8 mouse cellular contexts compared by ENCODE assay signal in genomic region chr17:45574129-45574761, GRCm38 (mm10). TPM values are rescaled to one million over a fixed set of nuclear protein-coding genes. Genes with fewer than 3 reads are reported as not detected.
DNase-seq lines count a peak whose midpoint lies in the region; ATAC-seq and TF ChIP-seq lines count a peak whose summit lies in the region.

No protein-coding gene starts in this region.

- H3K79me2 ChIP-seq in liver, adult 2 months (ENCODE audit: control insufficient read depth, insufficient read depth, low read length) = peaks cover 8% of the 10 kb centered on the region

- peak; percentile 78 for DNase-seq in 416B (ENCODE audit: low read depth)
- DNase-seq in adrenal gland, postnatal 36 days = peak; percentile 84 to 86
- peak; percentile 76 for DNase-seq in kidney, postnatal 10 days
- peak; percentile 79 for DNase-seq in liver, adult 2 months (ENCODE audit: extremely low read depth, low read depth, low spot score)

- TF ChIP-seq POLR2A in liver, adult 2 months (IDR thresholded peaks at IDR 0.05; ENCODE audit: extremely low read depth, insufficient read depth, low read length) = 0 out of 2 replicates have a peak, but pooled peaks have one; percentile 12

- H3K27me3 ChIP-seq in erythroblast, embryonic 14.5 days (ENCODE audit: control insufficient read depth) = no peaks in the 10 kb centered on the region
- H3K27me3 ChIP-seq in heart, embryonic 15.5 days = no peaks in the 10 kb centered on the region
- no peaks in the 10 kb centered on the region for H3K27me3 ChIP-seq in liver, adult 2 months (ENCODE audit: control insufficient read depth, insufficient read depth, low read length)
- H3K27me3 ChIP-seq in stomach, embryonic 15.5 days (replicated peaks) = no peaks in the 10 kb centered on the region

- H3K27ac ChIP-seq in heart, embryonic 15.5 days = peak overlapping the region; percentile 99
- H3K27ac ChIP-seq in liver, adult 2 months (replicated peaks; ENCODE audit: insufficient read depth, low read depth, low read length) = peak overlapping the region; percentile 99
- peak overlapping the region; percentile 99 for H3K27ac ChIP-seq in stomach, embryonic 15.5 days

- H3K4me2 ChIP-seq in heart, embryonic 15.5 days = peak overlapping the region; percentile 72
- H3K4me2 ChIP-seq in stomach, embryonic 15.5 days = peak overlapping the region; percentile 84

- peaks cover 51% of the 10 kb centered on the region for H3K4me1 ChIP-seq in erythroblast, embryonic 14.5 days (ENCODE audit: control insufficient read depth)
- peaks cover 47% of the 10 kb centered on the region for H3K4me1 ChIP-seq in heart, embryonic 15.5 days (replicated peaks)
- peaks cover 23% of the 10 kb centered on the region for H3K4me1 ChIP-seq in liver, adult 2 months (ENCODE audit: control insufficient read depth, insufficient read depth, low read length)
- H3K4me1 ChIP-seq in stomach, embryonic 15.5 days = peaks cover 35% of the 10 kb centered on the region

- ATAC-seq in heart, embryonic 15.5 days (replicated peaks; ENCODE audit: insufficient number of reproducible peaks, insufficient read depth, low FRiP score, low read depth) = peak; percentile 49
- ATAC-seq in monocyte, adult 5-6 weeks (replicated peaks; ENCODE audit: insufficient number of reproducible peaks, low FRiP score, low TSS enrichment, poor library complexity, severe bottlenecking) = peak; percentile 55
- peak; percentile 70 for ATAC-seq in stomach, embryonic 15.5 days (ENCODE audit: insufficient read depth, low FRiP score, low read depth)

- 3% methylated on average over 17 of the region's 17 CpGs for WGBS in heart, embryonic 15.5 days
- 2% methylated on average over 17 of the region's 17 CpGs for WGBS in liver, adult 2 months
- WGBS in stomach, embryonic 15.5 days = 4% methylated on average over 17 of the region's 17 CpGs

- H3K4me3 ChIP-seq in erythroblast, embryonic 14.5 days (replicated peaks) = peak overlapping the region; percentile 76
- peak overlapping the region; percentile 98 for H3K4me3 ChIP-seq in heart, embryonic 15.5 days
- peak overlapping the region; percentile 72 for H3K4me3 ChIP-seq in liver, adult 2 months (ENCODE audit: insufficient read depth, low read depth, low read length)
- peak overlapping the region; percentile 99 for H3K4me3 ChIP-seq in stomach, embryonic 15.5 days (replicated peaks)

- H3K9me3 ChIP-seq in erythroblast, embryonic 14.5 days (ENCODE audit: control insufficient read depth, low read length) = no peaks in the 10 kb centered on the region
- no peaks in the 10 kb centered on the region for H3K9me3 ChIP-seq in heart, embryonic 15.5 days (replicated peaks)
- H3K9me3 ChIP-seq in stomach, embryonic 15.5 days = no peaks in the 10 kb centered on the region

- TF ChIP-seq CTCF in liver, adult 2 months (IDR thresholded peaks at IDR 0.05; ENCODE audit: low read depth, low read length) = no peak

- peak overlapping the region; percentile 69 for H3K9ac ChIP-seq in heart, embryonic 15.5 days
- H3K9ac ChIP-seq in liver, adult 2 months (ENCODE audit: low read depth, low read length) = peak overlapping the region; percentile 95
- peak overlapping the region; percentile 73 for H3K9ac ChIP-seq in stomach, embryonic 15.5 days

- peaks cover 25% of the 10 kb centered on the region for H3K36me3 ChIP-seq in erythroblast, embryonic 14.5 days (ENCODE audit: control insufficient read depth)
- peaks cover 25% of the 10 kb centered on the region for H3K36me3 ChIP-seq in heart, embryonic 15.5 days
- H3K36me3 ChIP-seq in liver, adult 2 months (ENCODE audit: control insufficient read depth, insufficient read depth, low read length) = peaks cover 25% of the 10 kb centered on the region
- H3K36me3 ChIP-seq in stomach, embryonic 15.5 days = peaks cover 26% of the 10 kb centered on the region

RNA-seq across cellular contexts. Expression of gene Hsp90ab1, which starts 1.2 kb away (rescaled TPM):
- 1,000 to 10,000 TPM; 1,888 to 2,360 TPM for total RNA-seq in adrenal gland, postnatal 36 days (2021)
- 36.9 and 62.9 TPM in 2 replicates for polyA plus RNA-seq in erythroblast, embryonic 14.5 days (2012)
- 1,147 and 1,218 TPM in 2 replicates for polyA plus RNA-seq in heart, embryonic 15.5 days (2015; fragmentation: Nextera tagmentation; extraction: Ambion mirVana)
- 248 and 362 TPM in 2 replicates for total RNA-seq in liver, adult 2 months (2014; rRNA removed)
- 226 and 272 TPM in 2 replicates for polyA plus RNA-seq in liver, adult 2 months (2012; rRNA removed)
- total RNA-seq in monocyte, adult 5-6 weeks (2017) = 826 to 1,618 TPM (median 1,101 TPM) in 3 replicates
- 1,532 and 1,551 TPM in 2 replicates for polyA plus RNA-seq in stomach, embryonic 15.5 days (2015; fragmentation: Nextera tagmentation; extraction: Ambion mirVana)

RNA-seq across cellular contexts. Expression of gene Slc35b2, which starts 10.6 kb away (rescaled TPM):
- 10 to 100 TPM; 43.4 to 75.9 TPM for total RNA-seq in adrenal gland, postnatal 36 days (2021)
- polyA plus RNA-seq in erythroblast, embryonic 14.5 days (2012) = 1.7 TPM in 2 replicates
- 75.8 and 98.4 TPM in 2 replicates for polyA plus RNA-seq in heart, embryonic 15.5 days (2015; fragmentation: Nextera tagmentation; extraction: Ambion mirVana)
- total RNA-seq in liver, adult 2 months (2014; rRNA removed) = 43.0 and 45.9 TPM in 2 replicates
- 69.7 and 73.0 TPM in 2 replicates for polyA plus RNA-seq in liver, adult 2 months (2012; rRNA removed)
- 26.7 to 47.1 TPM (median 39.0 TPM) in 3 replicates for total RNA-seq in monocyte, adult 5-6 weeks (2017)
- polyA plus RNA-seq in stomach, embryonic 15.5 days (2015; fragmentation: Nextera tagmentation; extraction: Ambion mirVana) = 115 and 131 TPM in 2 replicates

RNA-seq across cellular contexts. Expression of gene Nfkbie, which starts 18.7 kb away (rescaled TPM):
- 1 to 10 TPM; 3.7 TPM for total RNA-seq in adrenal gland, postnatal 36 days (2021)
- 0.02 and 0.06 TPM in 2 replicates for polyA plus RNA-seq in erythroblast, embryonic 14.5 days (2012)
- polyA plus RNA-seq in heart, embryonic 15.5 days (2015; fragmentation: Nextera tagmentation; extraction: Ambion mirVana) = 3.0 and 6.8 TPM in 2 replicates
- 1.6 and 1.9 TPM in 2 replicates for total RNA-seq in liver, adult 2 months (2014; rRNA removed)
- polyA plus RNA-seq in liver, adult 2 months (2012; rRNA removed) = 2.0 and 3.0 TPM in 2 replicates
- total RNA-seq in monocyte, adult 5-6 weeks (2017) = 55.6 to 60.0 TPM (median 55.9 TPM) in 3 replicates
- polyA plus RNA-seq in stomach, embryonic 15.5 days (2015; fragmentation: Nextera tagmentation; extraction: Ambion mirVana) = 4.3 and 4.4 TPM in 2 replicates

RNA-seq across cellular contexts. Expression of gene Tmem151b, which starts 24.8 kb away (rescaled TPM):
- under 1 TPM; 0.13 to 0.23 TPM for total RNA-seq in adrenal gland, postnatal 36 days (2021)
- polyA plus RNA-seq in erythroblast, embryonic 14.5 days (2012) = 0.01 TPM in 1 of 2 replicates, not detected in the other
- 0.96 and 1.5 TPM in 2 replicates for polyA plus RNA-seq in heart, embryonic 15.5 days (2015; fragmentation: Nextera tagmentation; extraction: Ambion mirVana)
- under 0.01 TPM in 1 of 2 replicates, not detected in the other for total RNA-seq in liver, adult 2 months (2014; rRNA removed)
- 0.01 TPM in 1 of 2 replicates, not detected in the other for polyA plus RNA-seq in liver, adult 2 months (2012; rRNA removed)
- 0.10 to 0.32 TPM in 2 of 3 replicates, not detected in the other for total RNA-seq in monocyte, adult 5-6 weeks (2017)
- polyA plus RNA-seq in stomach, embryonic 15.5 days (2015; fragmentation: Nextera tagmentation; extraction: Ambion mirVana) = 2.3 and 2.5 TPM in 2 replicates

RNA-seq across cellular contexts. Expression of gene Slc29a1, which starts 25.2 kb away (rescaled TPM):
- total RNA-seq in adrenal gland, postnatal 36 days (2021) = 100 to 1,000 TPM; 132 to 137 TPM
- polyA plus RNA-seq in erythroblast, embryonic 14.5 days (2012) = 77.5 and 78.0 TPM in 2 replicates
- polyA plus RNA-seq in heart, embryonic 15.5 days (2015; fragmentation: Nextera tagmentation; extraction: Ambion mirVana) = 90.9 and 120 TPM in 2 replicates
- total RNA-seq in liver, adult 2 months (2014; rRNA removed) = 220 and 240 TPM in 2 replicates
- 618 and 693 TPM in 2 replicates for polyA plus RNA-seq in liver, adult 2 months (2012; rRNA removed)
- 34.4 to 64.6 TPM (median 37.8 TPM) in 3 replicates for total RNA-seq in monocyte, adult 5-6 weeks (2017)
- polyA plus RNA-seq in stomach, embryonic 15.5 days (2015; fragmentation: Nextera tagmentation; extraction: Ambion mirVana) = 83.4 and 88.9 TPM in 2 replicates

Comparison
In these comparisons a context has a peak if more than half of its experiments do, and no peak if none do; other contexts are left out.
1. Peak in every context shown above with its lines: DNase-seq, ATAC-seq, H3K4me3 ChIP-seq and H3K27ac ChIP-seq.
2. RNA of gene Slc35b2, which starts 10.6 kb away (polyA plus RNA-seq): 115 to 131 TPM in stomach, embryonic 15.5 days, 75.8 to 98.4 TPM in heart, embryonic 15.5 days and 69.7 to 73.0 TPM in liver, adult 2 months; 1.7 TPM in erythroblast, embryonic 14.5 days; every median in the first group is over 10 times any median in the second.